Mouse (Mus musculus): Measurements from ENCODE around the gene Plscr2.
"Not testable (repeated sequence)": the region's sequence is repeated elsewhere in the genome, so short reads cannot be mapped to it uniquely, and the experiment has no call there.

Gene Plscr2

DNA sequence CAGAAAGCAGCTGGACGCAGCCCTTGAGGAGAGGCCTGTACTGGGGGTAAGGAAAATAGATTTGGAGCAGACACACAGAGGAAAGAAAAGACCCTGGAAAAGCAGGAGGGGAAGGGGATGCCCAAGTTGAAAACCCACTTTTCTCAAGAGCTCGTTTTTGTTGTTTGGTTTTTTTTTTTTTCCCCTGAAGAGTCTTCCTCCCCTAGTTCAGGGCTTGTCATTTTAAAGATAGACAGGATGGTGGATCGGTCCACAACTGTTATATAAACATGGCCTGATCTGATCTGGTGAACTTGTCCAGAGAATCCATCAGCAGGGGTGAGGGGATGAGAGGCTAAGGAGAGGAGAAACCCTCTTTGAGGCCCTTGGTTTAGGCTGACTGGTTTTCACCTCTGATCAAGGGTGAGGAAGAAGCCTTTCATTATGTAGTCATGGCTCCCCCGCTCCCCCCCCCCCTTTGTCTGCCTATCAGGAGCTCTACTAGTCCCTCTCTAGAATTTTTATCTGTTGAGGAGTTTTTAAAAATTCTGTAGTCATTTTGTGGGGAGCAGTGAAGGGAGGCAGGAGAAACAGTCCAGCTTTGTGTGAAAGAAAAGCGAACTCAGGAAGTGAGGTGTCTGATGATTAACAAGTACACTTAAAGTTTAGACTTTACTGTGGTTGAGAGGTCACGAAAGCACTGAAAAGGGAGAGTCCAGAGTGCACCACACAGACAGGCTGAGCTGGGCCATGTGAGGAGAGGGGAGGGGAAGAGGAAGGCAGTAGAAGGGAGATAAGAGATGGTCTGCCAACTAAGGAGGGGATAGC lies 1.2 kb upstream of the Plscr2 start:
- no peak for DNase-seq (ENCODE audit: low spot score in 2 of 2)

DNA sequence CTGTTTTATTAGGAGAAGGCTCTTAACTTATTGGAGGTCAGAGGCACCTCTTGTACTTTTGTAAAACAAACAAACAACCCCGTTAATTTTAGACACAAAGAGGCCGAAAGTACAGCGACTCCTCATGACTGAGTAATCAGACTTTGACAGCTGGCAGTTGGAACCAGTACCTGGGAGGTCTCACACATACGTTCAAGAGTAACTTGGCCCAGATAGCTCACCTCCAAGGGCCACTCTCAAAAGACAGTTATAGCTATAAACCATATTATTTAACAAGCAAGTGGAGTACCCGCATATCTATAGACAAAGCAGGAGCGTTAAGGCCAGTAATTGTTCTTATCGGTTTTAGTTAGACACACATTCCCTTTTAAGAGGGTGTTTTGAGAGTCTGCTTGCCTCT lies 958 bp downstream of the Plscr2 start:
- no peak for DNase-seq (ENCODE audit: low spot score in 2 of 2)

DNA sequence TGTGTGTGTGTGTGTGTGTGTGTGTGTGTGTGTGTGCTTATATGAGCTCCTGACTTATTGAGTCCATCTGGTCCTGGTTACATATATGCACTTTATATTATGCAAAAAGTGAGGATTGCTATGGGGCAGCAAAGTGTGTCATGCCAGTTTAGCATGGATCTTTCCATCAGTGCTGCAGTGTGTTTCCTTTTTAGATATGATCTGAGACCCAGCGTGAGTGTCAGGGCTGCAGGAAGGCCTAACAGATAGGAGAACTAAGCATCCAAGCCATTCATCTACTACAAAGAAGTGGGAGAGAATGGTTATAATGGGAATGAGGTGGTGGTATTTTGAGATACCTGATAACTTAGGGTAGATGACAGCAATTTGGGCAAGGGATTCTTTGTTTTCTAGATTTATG lies 4.6 kb downstream of the Plscr2 start:
- no peak for DNase-seq (ENCODE audit: low spot score in 2 of 2)

DNA sequence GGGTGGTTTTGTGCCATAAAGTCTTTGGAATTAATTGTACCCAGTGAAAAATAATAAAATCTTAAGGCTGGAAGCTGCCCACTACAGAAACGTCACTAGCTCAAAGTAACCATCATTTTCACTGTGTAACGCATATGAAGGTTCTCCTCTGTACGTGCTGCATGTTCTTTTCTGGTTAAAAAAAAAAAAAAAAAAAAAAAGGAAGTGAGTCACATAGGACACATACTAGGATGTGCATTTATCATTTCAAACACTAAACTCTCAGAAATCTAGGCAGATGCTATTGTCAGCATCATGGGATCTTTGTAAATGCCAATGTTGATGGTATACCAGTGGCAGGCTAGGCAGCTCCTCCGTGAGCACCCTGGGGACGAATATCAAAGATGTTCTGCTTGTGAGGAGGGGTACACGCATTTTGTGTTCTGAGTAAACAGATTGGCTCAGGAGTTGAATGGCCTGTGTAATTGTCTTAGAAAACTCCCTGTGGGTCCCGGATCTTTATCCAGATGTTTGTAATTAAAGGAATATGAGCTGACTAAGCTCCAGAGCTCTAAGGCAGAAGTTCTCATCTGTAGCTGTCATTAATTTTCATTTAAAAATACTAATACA lies 7.3 kb downstream of the Plscr2 start:
- DNase-seq (ENCODE audit: low spot score in 2 of 2) = no peak

DNA sequence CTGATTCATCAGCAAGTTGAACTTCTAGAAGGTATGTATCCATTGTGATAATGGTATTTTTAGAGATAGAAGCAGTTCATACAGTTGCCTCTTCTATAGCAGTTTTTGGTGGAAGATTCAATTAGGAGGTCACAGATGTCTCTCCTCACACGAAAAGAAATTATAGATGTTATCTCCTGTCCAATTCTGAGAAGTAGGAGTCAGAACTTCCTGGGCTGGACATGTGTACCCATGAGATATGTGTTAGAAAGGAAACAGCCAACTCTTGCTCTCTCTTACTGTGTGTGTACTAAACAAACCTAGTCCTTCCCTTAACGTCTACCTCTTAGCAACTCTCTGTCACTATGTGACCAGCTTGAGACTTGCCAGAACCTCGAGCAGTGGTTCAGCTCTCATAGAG lies 14.3 kb downstream of the Plscr2 start:
- DNase-seq (ENCODE audit: low spot score in 2 of 2) = no peak

DNA sequence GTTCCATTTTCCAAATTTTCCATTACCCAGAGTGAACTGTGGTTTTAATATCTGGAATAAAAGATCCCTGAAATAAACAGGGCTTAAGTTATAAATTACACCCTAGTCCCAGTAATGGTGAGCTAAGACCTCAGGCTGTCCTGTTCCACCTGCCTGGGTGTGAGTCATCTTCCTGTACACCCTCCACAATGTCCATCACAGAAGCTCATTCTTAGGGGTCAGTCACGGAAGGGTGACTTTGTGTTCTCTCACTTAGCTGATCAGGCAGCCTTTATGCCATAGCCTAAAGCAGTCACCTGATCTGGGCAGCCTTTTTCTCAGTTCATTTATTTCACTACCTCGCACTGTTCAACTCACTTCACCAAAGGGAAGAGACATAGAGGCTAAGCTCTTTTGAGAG lies 16.8 kb downstream of the Plscr2 start:
- no peak for DNase-seq (ENCODE audit: low spot score in 2 of 2)

DNA sequence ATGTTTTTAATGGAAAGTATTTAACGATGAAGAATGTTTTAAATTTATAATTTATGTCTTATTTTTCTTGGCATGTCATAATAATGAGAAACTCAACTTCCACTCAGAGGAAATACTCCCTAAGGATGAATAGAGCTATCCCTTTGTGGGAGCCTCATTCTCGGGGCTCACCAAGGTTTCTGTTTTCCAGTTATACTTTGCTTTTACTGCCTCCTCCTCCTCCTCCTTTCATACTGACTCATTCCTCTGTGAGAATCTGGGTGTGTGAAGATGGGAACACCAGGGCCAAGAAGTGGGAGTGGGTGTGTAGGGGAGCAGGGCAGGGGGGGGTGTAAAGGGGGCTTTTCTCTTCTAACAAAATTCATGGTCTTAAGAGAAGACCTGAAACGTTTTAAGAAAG lies 17.5 kb downstream of the Plscr2 start:
- no peak for DNase-seq (ENCODE audit: low spot score in 2 of 2)

DNA sequence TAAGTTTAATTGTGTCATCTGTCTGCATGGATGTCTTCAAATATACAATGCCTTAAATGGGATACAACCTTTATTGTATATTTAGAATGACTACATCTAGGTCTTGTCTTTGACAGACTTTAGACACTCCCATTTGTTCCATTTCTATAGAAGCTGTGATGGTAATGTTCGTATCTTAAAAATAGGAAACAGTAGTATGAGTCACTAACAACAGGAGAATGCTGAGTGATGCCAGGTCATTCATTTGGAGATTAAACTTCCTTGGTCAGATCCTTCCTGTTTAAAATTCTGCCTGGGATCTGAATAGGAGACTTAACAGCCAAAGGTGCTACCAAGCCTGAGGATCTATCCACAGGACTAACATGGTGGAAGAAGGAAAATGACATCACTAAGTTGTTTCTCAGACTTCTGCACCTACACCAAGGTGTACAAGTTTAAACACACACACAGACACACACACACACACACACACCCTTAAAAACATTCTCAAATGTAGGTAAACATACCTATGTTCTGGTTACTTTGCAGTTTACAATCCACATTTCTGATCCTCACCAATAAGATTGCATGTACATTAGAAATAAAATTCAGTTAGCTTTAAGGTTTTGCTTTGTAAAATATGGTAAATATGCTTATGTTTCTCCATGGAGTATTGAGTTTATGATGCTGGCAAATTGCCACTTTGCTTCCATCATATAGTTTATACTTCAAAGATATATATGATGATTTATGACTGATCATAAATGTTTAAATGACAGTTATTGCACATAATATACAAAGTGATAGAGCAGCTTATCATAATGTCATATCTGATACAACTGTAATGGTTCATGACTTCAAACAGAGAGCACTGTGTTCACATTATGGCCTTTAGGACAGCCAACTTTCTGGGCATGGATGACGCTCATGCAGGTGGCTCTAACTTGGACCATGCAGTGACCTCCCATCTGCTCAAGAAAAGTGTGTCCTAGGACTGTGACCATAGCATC lies 18.5 kb downstream of the Plscr2 start:
- no peak for DNase-seq (ENCODE audit: low spot score in 2 of 2)

DNA sequence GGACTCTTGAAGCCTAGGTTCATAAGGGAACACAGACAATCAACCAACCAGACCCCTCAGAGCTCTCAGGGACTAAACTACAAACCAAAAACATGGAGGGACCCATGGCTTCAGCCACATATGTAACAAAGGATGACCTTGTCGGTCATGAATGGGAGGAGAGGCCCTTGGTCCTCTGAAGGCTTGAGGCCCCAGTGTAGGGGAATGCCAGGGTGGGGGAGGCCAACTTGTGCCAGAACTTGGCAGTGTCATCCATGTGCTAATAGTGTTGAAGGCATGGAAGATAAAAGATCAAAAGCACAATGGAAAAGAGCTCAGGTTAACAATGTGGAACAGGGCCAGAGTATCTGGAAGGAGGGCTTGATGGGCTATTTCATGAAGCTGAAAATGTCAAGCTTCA lies 22.9 kb downstream of the Plscr2 start:
- DNase-seq (ENCODE audit: low spot score in 2 of 2) = no peak

DNA sequence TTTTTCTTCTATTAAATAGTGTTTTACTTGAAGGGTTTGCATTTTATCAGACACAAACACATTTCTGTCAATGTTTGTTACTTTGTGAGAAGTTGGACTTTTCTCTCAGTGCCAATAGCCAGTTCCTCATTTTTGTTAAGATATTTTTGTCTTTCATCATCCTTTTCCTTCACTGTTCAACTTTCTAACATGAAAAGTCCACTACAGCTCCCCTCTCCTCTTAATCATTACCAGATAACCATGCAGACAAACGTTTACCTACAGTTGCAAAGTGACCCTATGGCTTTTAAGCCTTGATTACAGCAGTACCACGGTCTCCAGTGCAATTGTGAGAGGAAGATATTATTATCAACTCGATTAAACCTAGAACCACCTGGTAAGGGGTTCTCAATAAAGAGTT lies 25.8 kb downstream of the Plscr2 start:
- no peak for DNase-seq (ENCODE audit: low spot score in 2 of 2)

DNA sequence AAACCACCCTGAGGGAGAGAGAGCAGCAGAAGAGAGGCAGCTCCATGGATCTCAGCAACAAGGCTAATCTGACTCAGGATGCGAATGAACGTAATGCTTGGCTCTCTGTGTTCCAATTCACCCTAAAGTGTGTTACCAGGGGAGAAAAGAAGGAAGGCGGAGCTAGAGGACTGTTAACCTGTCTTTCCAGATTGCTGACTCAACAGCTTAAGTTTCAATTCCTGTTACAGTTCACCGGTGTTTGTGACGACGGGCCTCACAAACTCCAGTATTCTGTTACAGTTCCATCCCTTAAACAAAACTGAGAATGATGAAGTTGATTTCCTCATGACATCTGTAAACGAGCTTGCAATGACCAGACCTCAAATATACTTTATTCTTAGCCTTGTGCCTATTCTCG lies 29.7 kb downstream of the Plscr2 start:
- DNase-seq (ENCODE audit: low spot score in 2 of 2) = no peak

DNA sequence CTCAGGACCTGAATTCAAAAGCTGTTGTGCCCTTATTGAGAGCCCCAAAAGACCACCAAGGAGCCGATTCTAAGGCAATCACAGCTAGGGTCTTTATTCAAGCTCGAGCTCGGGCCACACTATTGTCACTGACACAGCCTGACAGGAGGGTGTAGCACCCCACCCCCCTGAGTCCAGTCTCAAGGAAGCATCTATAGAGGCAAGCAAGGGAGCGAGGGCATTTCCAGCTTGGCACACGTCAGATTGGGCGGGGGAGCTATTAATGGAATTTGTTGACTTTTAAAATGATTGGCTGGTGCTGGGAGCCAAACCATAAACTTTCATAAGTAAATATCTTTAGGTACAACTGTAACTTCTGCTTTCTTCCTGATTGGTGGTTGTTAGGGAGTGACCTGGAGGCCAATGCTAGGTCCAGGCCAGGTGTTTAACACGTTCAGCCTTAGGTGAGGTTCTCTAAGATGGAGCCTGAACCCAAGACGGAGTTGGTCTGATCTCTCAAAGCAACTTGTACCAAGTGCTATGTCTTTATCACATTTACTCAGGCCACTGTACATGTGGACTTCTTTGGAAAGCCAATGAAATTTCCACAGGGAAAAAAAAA lies 30.3 kb downstream of the Plscr2 start:
- DNase-seq (ENCODE audit: low spot score in 2 of 2) = no peak

DNA sequence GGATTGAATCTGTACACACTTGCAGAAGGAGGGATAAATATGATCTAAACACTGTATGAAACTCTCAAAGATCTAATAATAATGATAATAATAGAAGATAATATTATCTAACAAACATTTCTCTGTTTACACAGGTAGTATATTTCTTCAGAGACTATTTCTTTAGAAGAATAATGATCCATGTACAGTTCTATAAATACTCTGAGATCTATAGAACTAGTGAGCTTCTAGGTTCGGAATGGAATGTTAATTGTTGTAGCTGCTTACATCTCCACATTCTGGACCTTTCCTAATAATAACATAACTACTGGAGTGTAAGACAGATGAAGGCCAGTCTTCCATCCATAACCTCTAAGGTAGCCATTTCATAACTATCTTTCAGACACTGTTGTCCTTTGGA lies 33.7 kb downstream of the Plscr2 start, which contains the start of gene 1700057G04Rik:
TSS of gene 1700057G04Rik (plus strand) at position 301 of the 400 bp plus-strand sequence.
- no peak for DNase-seq (ENCODE audit: low spot score in 2 of 2)

DNA sequence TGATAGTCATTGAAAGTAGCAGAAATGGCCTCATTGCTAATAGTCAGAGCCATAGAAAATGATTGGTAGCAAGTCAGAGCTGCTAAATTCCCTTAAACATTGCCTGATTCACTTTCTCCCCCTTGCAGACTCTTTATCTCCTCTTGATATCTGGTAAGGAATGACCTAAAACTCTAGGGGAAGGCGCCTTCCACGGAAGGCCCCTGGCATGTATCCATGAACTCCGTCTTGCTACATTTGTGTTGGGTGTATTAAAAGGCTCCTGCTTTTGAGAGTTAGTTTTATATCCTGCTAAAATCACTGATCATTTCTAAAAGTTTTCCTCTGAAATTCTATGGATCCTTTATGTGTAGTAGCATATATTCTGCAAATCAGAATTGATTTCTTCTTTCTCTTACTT lies 41.4 kb downstream of the Plscr2 start:
- DNase-seq (ENCODE audit: low spot score in 2 of 2) = no peak

DNA sequence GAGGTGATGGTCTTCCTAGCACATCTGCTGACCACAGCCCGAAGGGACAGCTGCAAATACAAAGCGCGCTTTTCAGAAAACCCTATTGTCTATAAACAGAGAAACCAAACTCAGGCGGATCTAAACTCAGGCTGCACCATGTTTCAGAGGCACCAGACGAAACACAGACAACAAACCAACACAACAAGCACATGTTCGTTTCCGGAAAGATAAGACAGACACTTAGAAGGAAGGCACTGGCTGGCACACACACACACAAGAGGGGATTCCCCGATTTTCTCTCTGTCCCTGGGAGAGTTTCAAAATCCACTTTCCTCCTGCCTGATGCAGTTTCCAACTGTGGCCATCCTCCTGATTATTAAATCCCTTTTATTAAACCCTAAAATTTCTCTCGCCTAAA lies 50.5 kb downstream of the Plscr2 start:
- not testable (repeated sequence) for DNase-seq (ENCODE audit: low spot score in 2 of 2)

DNA sequence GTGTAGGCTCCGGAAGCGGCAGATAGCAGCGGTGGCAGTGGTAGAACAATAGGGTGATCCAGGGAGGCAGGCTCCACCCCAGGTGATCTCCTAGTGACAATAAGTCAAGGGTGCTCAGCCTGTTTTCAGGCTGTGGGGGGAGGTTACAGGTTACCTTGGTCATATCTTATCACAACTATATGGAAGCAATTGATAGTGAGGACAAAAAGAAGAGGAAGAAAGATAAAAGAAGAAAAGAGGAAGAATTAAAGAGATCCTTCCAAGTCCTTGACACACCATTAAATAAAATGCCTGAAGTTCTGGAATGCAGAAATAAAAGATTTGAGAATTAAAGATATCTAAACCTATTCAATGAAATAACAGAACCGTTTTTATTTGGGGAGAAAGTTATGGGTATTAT lies 51.4 kb downstream of the Plscr2 start:
- no peak for DNase-seq (ENCODE audit: low spot score in 2 of 2)

DNA sequence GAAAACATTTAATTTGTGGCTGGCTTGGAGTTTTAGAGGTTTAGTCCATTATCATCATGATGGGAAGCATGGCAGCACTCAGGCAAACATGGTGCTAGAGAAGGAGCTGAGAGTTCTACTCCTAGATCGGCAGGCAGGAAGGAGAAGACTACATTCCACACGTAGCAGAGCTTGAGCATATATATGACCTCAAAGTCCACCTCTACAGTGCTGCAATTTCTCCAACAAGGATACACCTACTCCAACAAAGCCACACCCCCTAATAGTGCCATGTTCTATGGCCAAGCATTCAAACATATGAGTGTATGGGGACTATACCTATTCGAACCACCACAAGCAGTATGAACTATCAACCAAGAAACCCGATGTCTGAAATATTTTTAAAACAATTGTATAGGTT lies 56.0 kb downstream of the Plscr2 start:
- DNase-seq (ENCODE audit: low spot score in 2 of 2) = no peak

DNA sequence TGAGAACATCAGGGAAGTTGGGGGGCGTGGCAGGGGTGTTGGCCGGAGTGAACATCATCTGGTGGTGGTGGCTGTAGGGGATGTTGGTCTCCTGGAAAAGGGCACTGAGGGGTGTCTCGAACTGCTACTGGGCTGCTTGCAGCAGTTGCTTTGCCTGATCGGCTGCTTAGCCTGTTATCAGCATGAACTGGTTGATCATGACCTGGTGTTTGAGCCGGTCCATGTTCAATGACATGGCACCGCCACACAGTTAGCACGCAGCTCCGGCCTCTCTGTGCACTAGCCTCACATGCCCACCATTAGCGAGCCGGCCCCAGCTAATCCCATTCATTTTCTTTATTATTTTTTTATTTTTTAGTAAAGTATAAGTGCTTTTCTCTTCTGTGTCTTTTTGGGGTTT lies 59.4 kb downstream of the Plscr2 start:
- no peak for DNase-seq (ENCODE audit: low spot score in 2 of 2)

DNA sequence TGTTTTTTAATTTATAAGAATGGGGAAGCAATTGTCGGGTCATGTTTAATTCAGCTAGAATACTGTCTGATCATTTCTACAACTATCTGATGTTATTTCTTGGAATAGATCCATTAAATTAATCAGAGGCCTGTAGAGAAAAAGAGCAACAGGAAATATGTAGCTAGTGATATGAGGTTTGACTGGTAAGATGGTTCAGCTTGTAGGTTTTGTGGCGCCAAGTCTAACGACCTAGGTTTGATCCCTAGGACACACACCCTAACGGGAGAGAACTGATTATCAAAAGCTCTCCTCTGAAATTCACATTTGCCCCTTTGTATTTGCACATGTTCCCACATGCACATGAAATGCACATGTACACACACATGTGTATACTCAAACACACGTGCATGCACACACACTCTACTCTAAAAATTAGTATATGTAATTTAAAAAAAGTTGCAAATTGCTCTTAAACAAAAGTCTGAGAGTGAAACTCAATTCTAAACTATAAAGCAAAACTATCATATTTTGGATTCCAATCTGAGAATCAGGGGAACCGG lies 59.9 kb downstream of the Plscr2 start:
- no peak for DNase-seq (ENCODE audit: low spot score in 2 of 2)

DNA sequence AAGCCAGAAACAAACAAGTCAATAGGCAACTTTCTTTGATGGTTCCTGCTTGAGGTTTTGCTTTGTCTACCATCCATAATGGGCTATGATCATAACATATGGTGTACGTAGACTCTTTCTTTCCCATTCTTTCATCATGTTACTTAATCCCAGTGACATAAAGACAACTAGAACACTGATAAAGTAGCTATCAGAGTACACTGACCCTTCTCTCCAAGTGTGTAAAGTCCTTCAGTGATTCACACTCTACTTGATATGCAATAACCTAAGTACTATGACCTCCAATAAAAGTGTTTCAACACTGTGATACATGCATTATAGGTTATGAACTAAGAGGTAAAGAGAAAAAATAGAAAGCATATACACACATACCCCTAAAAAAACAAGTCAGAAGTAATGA lies 61.7 kb downstream of the Plscr2 start:
- DNase-seq (ENCODE audit: low spot score in 2 of 2) = no peak

DNA sequence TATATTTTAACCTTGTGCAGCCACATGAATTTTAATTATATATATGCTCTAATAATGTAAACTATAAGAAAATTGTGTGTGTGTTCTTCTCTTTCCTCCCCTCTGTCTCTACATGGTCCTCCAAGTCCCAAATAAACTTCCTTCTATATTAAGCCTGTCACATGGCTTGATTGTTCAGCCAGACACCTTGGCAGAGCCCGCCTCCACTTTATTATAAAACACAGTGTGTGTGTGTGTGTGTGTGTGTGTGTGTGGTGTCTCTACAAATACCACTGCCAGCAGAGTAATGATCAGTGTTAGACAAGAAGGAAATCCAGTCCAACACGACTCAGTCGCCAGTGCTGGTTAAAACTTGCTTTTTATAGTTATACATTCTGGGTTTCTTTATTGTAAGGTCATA lies 62.3 kb downstream of the Plscr2 start:
- no peak for DNase-seq (ENCODE audit: low spot score in 2 of 2)

DNA sequence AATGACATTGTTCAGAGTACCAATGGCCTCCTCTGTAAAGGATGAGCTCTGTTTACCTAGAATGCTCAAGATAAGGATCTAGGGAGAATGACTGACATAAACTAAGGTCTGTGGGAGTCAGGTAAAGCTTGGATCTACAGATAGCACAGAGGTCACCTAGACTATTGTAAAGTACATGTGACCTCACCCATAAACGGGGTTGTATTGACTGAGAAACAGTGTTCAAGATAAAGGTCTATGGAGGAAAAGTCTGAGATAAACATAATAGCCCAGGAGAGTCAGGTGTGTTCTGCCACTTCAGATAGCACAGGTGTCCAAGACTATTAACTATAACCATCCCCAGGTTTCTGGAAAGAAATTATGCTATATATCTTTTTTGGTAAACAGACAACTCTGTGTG lies 63.6 kb downstream of the Plscr2 start:
- no peak for DNase-seq (ENCODE audit: low spot score in 2 of 2)
